Mouse (Mus musculus): Measurements from ENCODE around the gene Nfkbid.
"Not testable (repeated sequence)": the region's sequence is repeated elsewhere in the genome, so short reads cannot be mapped to it uniquely, and the experiment has no call there.

The Nfkbid gene

DNA sequence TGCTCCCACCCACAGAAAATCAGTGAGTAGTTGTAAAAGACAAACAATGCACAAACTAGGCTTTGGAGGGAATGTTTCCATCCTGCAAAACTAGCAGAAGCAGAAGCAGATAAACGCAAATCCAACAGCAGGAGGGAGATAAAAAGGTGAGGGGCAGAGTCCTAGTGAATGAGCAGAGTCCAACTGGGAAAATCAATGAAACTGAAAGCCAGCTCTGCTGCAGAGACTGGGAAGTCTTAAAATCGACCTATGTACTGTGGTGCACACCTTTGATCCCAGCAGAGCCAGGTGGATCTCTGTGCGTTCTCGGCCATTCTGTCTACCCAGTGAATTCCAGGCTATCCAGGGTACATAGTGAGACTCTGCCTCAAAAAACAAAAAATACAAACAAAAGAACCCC lies 53.5 kb downstream of the Nfkbid start:
- DNase-seq: no peak

DNA sequence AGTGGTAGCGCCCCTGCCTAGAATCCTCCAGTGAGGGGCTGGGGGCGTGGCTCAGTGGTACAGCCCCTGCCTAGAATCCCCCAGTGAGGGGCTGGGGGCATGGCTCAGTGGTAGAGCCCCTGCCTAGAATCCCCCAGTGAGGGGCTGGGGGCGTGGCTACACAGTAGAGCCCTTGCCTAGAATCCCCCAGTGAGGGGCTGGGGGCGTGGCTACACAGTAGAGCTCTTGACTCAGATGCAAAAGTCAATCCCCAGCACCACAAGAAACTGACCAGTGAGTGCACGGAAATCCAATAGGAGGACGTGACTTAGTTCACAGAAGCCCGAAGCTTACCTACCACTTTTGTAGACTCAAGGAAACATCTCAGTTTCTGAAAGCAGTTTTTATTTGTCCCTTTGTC lies 54.6 kb downstream of the Nfkbid start:
- DNase-seq: not testable (repeated sequence)

DNA sequence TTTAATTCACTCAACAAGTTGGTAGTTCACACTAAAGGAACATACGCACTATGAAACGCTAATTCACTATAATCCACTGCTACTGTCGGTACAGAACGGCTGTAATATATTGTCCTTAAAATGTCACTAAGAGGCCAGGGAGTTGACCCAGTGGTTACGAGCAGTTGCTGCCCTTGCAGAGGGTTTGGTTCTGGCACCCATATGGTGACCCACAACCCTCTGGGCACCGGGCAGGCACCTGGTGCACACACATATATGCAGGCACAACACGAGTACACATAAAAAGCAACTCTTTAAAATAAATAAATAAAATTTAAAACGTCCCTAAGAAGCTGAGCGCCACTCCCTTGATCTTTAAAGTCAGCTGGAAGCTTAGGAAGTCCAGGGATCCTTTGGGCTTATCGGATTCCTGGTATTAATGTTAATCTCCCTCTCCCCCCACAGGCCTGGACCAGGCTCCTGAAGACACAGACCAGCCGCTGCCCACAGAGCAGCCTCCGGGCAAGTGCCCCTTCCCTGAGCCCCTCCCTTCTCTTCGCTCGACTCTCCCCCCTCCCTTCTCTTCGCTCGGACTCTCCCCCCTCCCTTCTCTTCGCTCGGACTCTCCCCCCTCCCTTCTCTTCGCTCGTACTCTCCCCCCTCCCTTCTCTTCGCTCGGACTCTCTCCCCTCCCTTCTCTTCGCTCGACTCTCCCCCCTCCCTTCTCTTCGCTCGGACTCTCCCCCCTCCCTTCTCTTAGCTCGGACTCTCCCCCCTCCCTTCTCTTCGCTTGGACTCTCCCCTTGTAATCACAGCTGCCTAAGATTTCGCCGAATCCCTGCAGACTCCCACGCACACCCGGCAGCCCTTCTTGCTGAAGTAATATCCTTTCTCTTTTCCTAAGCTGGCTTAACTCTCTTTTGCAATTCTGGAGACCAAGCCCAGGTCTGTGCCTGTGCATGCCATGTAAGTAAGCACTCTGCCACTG lies 56.2 kb downstream of the Nfkbid start:
- no peak for DNase-seq

Data from kidney, postnatal 14 days (tissue).